Mouse (Mus musculus): ENCODE measurements around the gene Thada. TPM values are rescaled to one million over a fixed set of nuclear protein-coding genes. Genes with fewer than 3 reads are reported as not detected.
A peak's percentile ranks its signal among the peaks of the same experiment; 100 is the strongest.

Gene Thada
- polyA plus RNA-seq, 1 experiment from 2014 or later: 12.5 TPM

DNA sequence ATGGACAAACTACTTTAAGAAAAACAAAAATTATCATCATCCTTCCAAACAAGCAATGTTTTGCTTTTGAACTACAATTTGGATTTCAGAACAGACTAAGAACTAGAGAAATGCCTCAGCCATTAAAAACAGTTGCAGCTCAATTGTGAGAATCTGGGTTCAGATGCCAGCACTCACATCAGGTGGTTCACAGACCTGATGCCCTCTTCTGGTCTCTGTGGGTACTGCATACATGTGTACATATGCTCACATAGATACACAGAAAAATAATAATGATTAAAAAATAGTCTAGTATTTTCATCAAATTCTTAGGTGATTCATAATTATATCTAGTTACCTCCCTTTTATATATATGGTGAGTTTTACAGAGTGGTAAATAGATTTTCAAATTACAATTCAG is 81.3 kb downstream of the Thada start:
- no peak overlapping the region for H3K4me3 ChIP-seq
- no peaks in the 10 kb centered on the region for H3K9me3 ChIP-seq (replicated peaks)
- peaks cover 71% of the 10 kb centered on the region for H3K36me3 ChIP-seq
- H3K4me1 ChIP-seq: no peaks in the 10 kb centered on the region
- no peak for DNase-seq (ENCODE audit: low spot score)
- H3K27ac ChIP-seq: no peak overlapping the region
- no peaks in the 10 kb centered on the region for H3K27me3 ChIP-seq (ENCODE audit: low read depth, poor library complexity, severe bottlenecking)

- DNase-seq (ENCODE audit: low spot score): no peak
- Histone ChIP-seq H3K27ac (no peak overlapping the region), H3K9me3 (replicated peaks) (no peaks in the 10 kb centered on the region), H3K36me3 (peaks cover 66% of the 10 kb centered on the region), H3K27me3 (ENCODE audit: low read depth, poor library complexity, severe bottlenecking) (no peaks in the 10 kb centered on the region), H3K4me3 (no peak overlapping the region), H3K4me1 (no peaks in the 10 kb centered on the region)
- 94% methylated on average over 9 of the region's 9 CpGs for WGBS
Observed at GRCm38 (mm10) chr17:84380340-84380739, 85.7 kb downstream of the Thada start.

DNA sequence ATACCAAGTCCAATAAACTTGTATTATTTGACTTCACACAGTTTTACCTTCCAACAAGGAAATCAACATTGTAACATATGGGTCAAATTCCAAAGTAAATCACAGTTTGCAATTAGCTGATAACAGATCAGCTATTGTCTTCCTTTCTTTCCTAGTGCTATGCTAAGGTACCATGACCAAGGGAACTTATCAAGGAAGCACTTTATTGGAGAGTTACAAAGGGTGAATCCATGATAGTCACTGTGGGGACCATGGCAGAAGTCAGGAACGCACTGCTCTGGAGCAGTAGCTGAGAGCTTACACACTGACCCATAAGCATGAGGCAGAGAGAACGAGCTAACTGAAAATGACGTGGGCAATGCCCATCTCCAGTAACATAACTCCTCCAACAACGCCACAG is 89.1 kb downstream of the Thada start:
- Histone ChIP-seq H3K27me3 (ENCODE audit: low read depth, poor library complexity, severe bottlenecking) (no peaks in the 10 kb centered on the region), H3K4me1 (peaks cover 19% of the 10 kb centered on the region), H3K4me3 (no peak overlapping the region), H3K27ac (no peak overlapping the region), H3K9me3 (replicated peaks) (no peaks in the 10 kb centered on the region), H3K36me3 (peaks cover 41% of the 10 kb centered on the region)
- 93% methylated on average over 4 of the region's 4 CpGs for WGBS
- DNase-seq (ENCODE audit: low spot score): no peak

GRCm38 (mm10) chr17:84372411-84373045 is 93.5 kb downstream of the Thada start:
- Histone ChIP-seq H3K4me3 (no peak overlapping the region), H3K4me1 (peaks cover 54% of the 10 kb centered on the region), H3K9me3 (replicated peaks) (no peaks in the 10 kb centered on the region), H3K27me3 (ENCODE audit: low read depth, poor library complexity, severe bottlenecking) (no peaks in the 10 kb centered on the region), H3K36me3 (peaks cover 26% of the 10 kb centered on the region), H3K27ac (peak overlapping the region; percentile 66)
- 84% methylated on average over 6 of the region's 6 CpGs for WGBS
- no peak for DNase-seq (ENCODE audit: low spot score)

- Histone ChIP-seq H3K27me3 (ENCODE audit: low read depth, poor library complexity, severe bottlenecking) (no peaks in the 10 kb centered on the region), H3K4me3 (no peak overlapping the region), H3K27ac (peak overlapping the region; percentile 51), H3K9me3 (replicated peaks) (no peaks in the 10 kb centered on the region), H3K36me3 (peaks cover 16% of the 10 kb centered on the region), H3K4me1 (peaks cover 68% of the 10 kb centered on the region)
- no peak for DNase-seq (ENCODE audit: low spot score)
- WGBS: 73% methylated on average over 5 of the region's 5 CpGs
Observed at GRCm38 (mm10) chr17:84370385-84370784, 95.6 kb downstream of the Thada start.

DNA sequence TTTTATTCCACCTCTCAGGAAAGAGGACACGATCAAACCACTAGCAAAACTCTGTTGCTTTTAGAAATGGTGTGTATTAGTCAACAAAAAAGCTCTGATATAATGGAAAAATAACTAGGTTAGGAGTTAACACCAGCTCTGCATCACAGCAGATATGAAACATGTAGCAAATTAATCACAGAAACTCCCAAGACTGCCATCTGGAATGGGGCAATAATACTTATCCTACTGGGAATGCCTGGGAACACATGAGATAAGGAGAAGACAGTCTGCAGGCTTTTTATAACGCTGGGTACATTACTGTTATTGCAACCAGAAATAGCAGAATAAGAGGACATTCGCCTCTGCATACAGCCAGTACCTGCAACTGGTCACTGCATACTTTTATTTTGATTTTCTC is 96.2 kb downstream of the Thada start:
- Histone ChIP-seq H3K4me1 (peaks cover 74% of the 10 kb centered on the region), H3K36me3 (peaks cover 13% of the 10 kb centered on the region), H3K27me3 (ENCODE audit: low read depth, poor library complexity, severe bottlenecking) (no peaks in the 10 kb centered on the region), H3K27ac (no peak overlapping the region; the same call in 1 of the 2 replicates), H3K9me3 (replicated peaks) (no peaks in the 10 kb centered on the region), H3K4me3 (no peak overlapping the region)
- WGBS: 82% methylated on average over 3 of the region's 3 CpGs
- no peak for DNase-seq (ENCODE audit: low spot score)

DNA sequence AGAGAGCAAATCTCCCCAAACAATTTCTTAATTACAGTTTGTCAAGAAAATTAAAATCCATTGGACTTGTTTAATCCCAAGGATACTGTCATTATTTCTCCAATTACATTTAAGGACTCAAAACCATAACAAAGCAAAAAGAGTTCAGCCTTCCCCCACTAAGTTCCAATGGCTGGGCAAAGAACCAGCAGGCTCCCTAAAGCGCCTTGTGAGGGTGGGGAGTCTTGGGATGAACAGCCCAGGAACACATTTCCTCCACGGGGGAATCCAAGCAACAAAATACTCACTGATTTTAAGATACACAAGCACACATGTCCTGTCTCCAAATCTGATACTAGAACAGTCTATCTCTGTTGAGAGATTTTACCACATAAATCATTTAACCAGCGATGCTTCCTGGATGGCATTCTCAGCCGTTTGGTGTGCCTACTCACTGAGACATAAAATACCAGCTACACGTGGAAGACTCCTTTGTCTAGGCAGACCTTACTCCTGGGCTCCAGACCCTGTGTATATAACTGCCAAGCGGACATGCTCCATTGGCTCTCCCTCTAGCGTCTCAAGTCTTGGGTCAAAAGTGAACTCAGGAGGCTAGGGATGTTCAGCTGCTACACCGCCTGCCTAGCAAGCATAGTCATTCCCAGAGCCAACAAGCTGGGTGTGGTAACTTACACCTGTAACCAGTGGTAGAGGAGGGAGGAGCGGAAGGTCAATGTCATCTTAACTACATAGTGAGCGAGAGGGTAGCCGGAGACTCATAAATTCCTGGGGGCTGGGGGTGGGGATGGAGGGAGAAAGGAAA is 97.6 kb downstream of the Thada start:
- 81% methylated on average over 11 of the region's 11 CpGs for WGBS
- Histone ChIP-seq H3K27me3 (ENCODE audit: low read depth, poor library complexity, severe bottlenecking) (no peaks in the 10 kb centered on the region), H3K27ac (peak overlapping the region; percentile 50; the same call in 1 of the 2 replicates), H3K9me3 (replicated peaks) (no peaks in the 10 kb centered on the region), H3K36me3 (peaks cover 13% of the 10 kb centered on the region), H3K4me3 (no peak overlapping the region), H3K4me1 (peaks cover 80% of the 10 kb centered on the region)
- DNase-seq (ENCODE audit: low spot score): no peak

- Histone ChIP-seq H3K36me3 (peaks cover 13% of the 10 kb centered on the region), H3K4me1 (peaks cover 76% of the 10 kb centered on the region), H3K9me3 (replicated peaks) (no peaks in the 10 kb centered on the region), H3K27ac (peak overlapping the region; percentile 50; the same call in 1 of the 2 replicates), H3K27me3 (ENCODE audit: low read depth, poor library complexity, severe bottlenecking) (no peaks in the 10 kb centered on the region), H3K4me3 (no peak overlapping the region)
- 76% methylated on average over 3 of the region's 3 CpGs for WGBS
- no peak for DNase-seq (ENCODE audit: low spot score)
Observed at GRCm38 (mm10) chr17:84367663-84368062, 98.3 kb downstream of the Thada start.

DNA sequence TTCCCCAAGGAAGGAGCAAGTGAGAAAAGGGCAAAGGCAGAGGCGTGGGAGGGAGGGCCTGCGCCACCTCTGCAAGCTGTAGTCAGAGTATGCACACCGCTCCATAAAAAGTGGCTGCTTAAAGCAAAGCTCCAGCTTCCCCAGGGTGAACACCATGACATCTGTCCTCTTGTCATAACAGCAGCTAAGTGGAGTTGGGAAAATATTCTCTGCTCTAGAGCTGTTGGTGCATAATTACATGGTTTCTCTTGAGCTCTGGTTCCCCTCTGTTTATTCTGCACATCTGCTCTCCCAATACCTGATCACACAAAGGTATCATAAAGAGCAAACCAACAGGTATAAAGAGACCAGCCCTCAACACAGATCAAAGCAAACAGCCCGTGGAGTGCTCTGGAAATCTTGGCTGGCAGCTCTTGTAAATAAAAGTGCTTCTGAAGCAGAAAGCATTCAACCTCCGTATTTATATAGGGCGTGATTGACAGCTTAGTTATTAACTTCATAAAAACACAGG is 100.2 kb downstream of the Thada start:
- DNase-seq (ENCODE audit: low spot score): no peak
- H3K27me3 ChIP-seq (ENCODE audit: low read depth, poor library complexity, severe bottlenecking): no peaks in the 10 kb centered on the region
- no peak overlapping the region for H3K4me3 ChIP-seq
- 35% methylated on average over 6 of the region's 6 CpGs for WGBS
- H3K4me1 ChIP-seq: peaks cover 67% of the 10 kb centered on the region
- peak overlapping the region; percentile 81 for H3K27ac ChIP-seq
- H3K9me3 ChIP-seq (replicated peaks): no peaks in the 10 kb centered on the region
- H3K36me3 ChIP-seq: peaks cover 11% of the 10 kb centered on the region; the same call in 1 of the 2 replicates

DNA sequence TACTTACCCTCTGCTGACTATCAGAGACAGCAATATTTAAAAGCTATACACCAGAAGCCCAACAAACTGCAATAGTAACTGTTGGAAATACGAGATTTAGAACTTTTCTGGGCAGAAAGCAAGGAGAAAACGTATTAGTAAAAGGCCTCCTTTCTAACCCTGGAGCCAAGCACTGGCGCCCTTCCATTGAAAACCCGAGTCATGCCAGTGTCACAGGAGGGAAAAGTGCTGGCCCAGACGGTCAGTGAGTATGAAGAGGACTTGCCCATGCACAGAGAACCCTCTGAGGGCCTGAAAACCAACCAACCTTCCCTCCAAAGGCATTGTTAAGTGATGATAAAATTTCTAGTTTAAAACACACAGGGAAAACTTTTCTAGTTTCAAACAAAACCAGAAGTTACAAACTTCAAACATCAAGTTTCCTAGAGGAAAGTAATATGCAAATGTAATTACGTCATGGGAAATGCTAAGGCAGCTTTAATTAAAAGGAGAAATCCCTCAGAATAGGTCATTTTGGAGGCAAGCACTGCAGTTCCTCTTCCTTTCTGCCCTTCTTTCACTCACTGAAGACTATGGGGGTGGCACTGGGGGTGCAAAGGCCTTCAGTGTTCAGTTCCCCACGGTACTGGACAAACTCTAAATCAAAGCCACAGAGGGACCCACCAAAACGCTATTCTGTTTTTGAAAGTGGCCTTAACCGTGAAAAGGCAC is 100.8 kb downstream of the Thada start:
- WGBS: 71% methylated on average over 9 of the region's 9 CpGs
- peak overlapping the region; percentile 81 for H3K27ac ChIP-seq
- no peaks in the 10 kb centered on the region for H3K9me3 ChIP-seq (replicated peaks)
- peaks cover 61% of the 10 kb centered on the region for H3K4me1 ChIP-seq
- H3K4me3 ChIP-seq: no peak overlapping the region
- peaks cover 14% of the 10 kb centered on the region; the same call in 1 of the 2 replicates for H3K36me3 ChIP-seq
- no peaks in the 10 kb centered on the region for H3K27me3 ChIP-seq (ENCODE audit: low read depth, poor library complexity, severe bottlenecking)
- DNase-seq (ENCODE audit: low spot score): no peak

GRCm38 (mm10) chr17:84363444-84363843 is 102.6 kb downstream of the Thada start:
- WGBS: 51% methylated on average over 2 of the region's 2 CpGs
- Histone ChIP-seq H3K4me3 (no peak overlapping the region), H3K4me1 (peaks cover 45% of the 10 kb centered on the region), H3K9me3 (replicated peaks) (no peaks in the 10 kb centered on the region), H3K27ac (peak overlapping the region; percentile 81), H3K36me3 (peaks cover 22% of the 10 kb centered on the region), H3K27me3 (ENCODE audit: low read depth, poor library complexity, severe bottlenecking) (no peaks in the 10 kb centered on the region)
- no peak for DNase-seq (ENCODE audit: low spot score)

DNA sequence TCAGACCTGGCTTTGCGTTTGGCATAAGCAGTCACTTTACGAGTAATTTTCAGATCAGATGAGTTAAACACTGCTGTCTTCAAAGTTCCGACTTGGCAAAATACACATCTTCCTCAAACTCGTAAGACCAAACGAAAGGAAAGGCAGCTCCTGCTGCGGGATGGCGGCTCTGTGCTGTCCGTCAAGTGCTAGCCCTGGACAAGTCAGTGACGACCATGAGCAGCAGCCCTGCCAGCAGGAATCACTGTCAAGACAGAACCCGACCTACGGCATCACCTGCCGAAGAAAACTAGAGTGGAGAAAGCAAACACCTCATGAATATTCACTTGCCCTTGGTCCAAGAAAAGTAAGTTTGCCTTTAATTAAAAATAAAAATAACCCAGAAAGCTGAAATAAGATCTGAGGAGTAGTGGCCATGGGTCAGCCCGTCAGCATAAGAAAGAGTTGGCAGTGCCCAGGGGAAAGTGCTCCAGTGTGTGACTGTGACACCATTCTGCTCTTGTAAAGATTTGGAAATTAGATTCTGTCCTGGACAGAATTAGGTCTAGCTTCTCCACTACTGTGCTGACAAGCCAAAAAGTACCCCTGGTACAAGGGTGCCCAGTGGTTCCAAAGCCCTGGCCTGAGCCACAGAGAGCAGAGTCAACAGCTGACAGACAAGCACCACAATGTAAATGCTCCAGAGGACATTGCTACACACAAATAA is 103.3 kb downstream of the Thada start:
- H3K36me3 ChIP-seq: peaks cover 24% of the 10 kb centered on the region
- WGBS: 88% methylated on average over 13 of the region's 13 CpGs
- peaks cover 38% of the 10 kb centered on the region for H3K4me1 ChIP-seq
- no peak for DNase-seq (ENCODE audit: low spot score)
- no peaks in the 10 kb centered on the region for H3K9me3 ChIP-seq (replicated peaks)
- no peak overlapping the region for H3K4me3 ChIP-seq
- H3K27ac ChIP-seq: peak overlapping the region; percentile 81; the same call in 1 of the 2 replicates
- H3K27me3 ChIP-seq (ENCODE audit: low read depth, poor library complexity, severe bottlenecking): no peaks in the 10 kb centered on the region
